Mouse (Mus musculus): ENCODE data around the gene Dclk3. TPM values are rescaled to one million over a fixed set of nuclear protein-coding genes. Genes with fewer than 3 reads are reported as not detected.

Gene Dclk3
- polyA plus RNA-seq, 1 experiment = 0.09 TPM

- WGBS = 92% methylated on average over 2 of the region's 2 CpGs
- Histone ChIP-seq H3K36me3 (ENCODE audit: control insufficient read depth, insufficient read depth, low read length) (no peaks in the 10 kb centered on the region), H3K4me3 (ENCODE audit: control insufficient read depth, insufficient read depth, low read length) (no peak overlapping the region), H3K27ac (ENCODE audit: control insufficient read depth, insufficient read depth, low read length) (no peak overlapping the region), H3K4me1 (replicated peaks; ENCODE audit: control insufficient read depth, insufficient read depth, low read length) (no peaks in the 10 kb centered on the region), H3K27me3 (ENCODE audit: control insufficient read depth, insufficient read depth, low read length) (no peaks in the 10 kb centered on the region)
- TF ChIP-seq CTCF (IDR thresholded peaks at IDR 0.05; ENCODE audit: borderline replicate concordance, control insufficient read depth, extremely low read depth, insufficient read depth, low read length, poor library complexity) (no peak), POLR2A (IDR thresholded peaks at IDR 0.05; ENCODE audit: control insufficient read depth, extremely low read depth, insufficient read depth, low read length, poor library complexity) (no peak)
- no peak for DNase-seq
Measured at GRCm38 (mm10) chr9:111446204-111446603, 7.3 kb downstream of the Dclk3 start.

- H3K36me3 ChIP-seq (ENCODE audit: control insufficient read depth, insufficient read depth, low read length) = no peaks in the 10 kb centered on the region
- no peak overlapping the region for H3K4me3 ChIP-seq (ENCODE audit: control insufficient read depth, insufficient read depth, low read length)
- H3K27ac ChIP-seq (ENCODE audit: control insufficient read depth, insufficient read depth, low read length) = no peak overlapping the region
- H3K4me1 ChIP-seq (replicated peaks; ENCODE audit: control insufficient read depth, insufficient read depth, low read length) = 0 out of 2 replicates have a peak, but pooled peaks cover under 1% of the 10 kb centered on the region
- no peak for DNase-seq
- TF ChIP-seq POLR2A (IDR thresholded peaks at IDR 0.05; ENCODE audit: control insufficient read depth, extremely low read depth, insufficient read depth, low read length, poor library complexity) = no peak
- no peak for TF ChIP-seq CTCF (IDR thresholded peaks at IDR 0.05; ENCODE audit: borderline replicate concordance, control insufficient read depth, extremely low read depth, insufficient read depth, low read length, poor library complexity)
- no peaks in the 10 kb centered on the region for H3K27me3 ChIP-seq (ENCODE audit: control insufficient read depth, insufficient read depth, low read length)
- 93% methylated on average over 2 of the region's 2 CpGs for WGBS
Measured at GRCm38 (mm10) chr9:111448976-111449375, 10.1 kb downstream of the Dclk3 start.

- H3K4me3 ChIP-seq (ENCODE audit: control insufficient read depth, insufficient read depth, low read length) = no peak overlapping the region
- H3K27ac ChIP-seq (ENCODE audit: control insufficient read depth, insufficient read depth, low read length) = no peak overlapping the region
- no peaks in the 10 kb centered on the region for H3K27me3 ChIP-seq (ENCODE audit: control insufficient read depth, insufficient read depth, low read length)
- 61% methylated on average over 5 of the region's 5 CpGs for WGBS
- H3K4me1 ChIP-seq (replicated peaks; ENCODE audit: control insufficient read depth, insufficient read depth, low read length) = 0 out of 2 replicates have a peak, but pooled peaks cover 2% of the 10 kb centered on the region
- TF ChIP-seq POLR2A (IDR thresholded peaks at IDR 0.05; ENCODE audit: control insufficient read depth, extremely low read depth, insufficient read depth, low read length, poor library complexity) (no peak), CTCF (IDR thresholded peaks at IDR 0.05; ENCODE audit: borderline replicate concordance, control insufficient read depth, extremely low read depth, insufficient read depth, low read length, poor library complexity) (no peak)
- H3K36me3 ChIP-seq (ENCODE audit: control insufficient read depth, insufficient read depth, low read length) = no peaks in the 10 kb centered on the region
- DNase-seq = no peak
Measured at GRCm38 (mm10) chr9:111449880-111450279, 11.0 kb downstream of the Dclk3 start.

GRCm38 (mm10) chr9:111450853-111451404 lies 12.0 kb downstream of the Dclk3 start:
- Histone ChIP-seq H3K4me1 (replicated peaks; ENCODE audit: control insufficient read depth, insufficient read depth, low read length) (0 out of 2 replicates have a peak, but pooled peaks cover 2% of the 10 kb centered on the region), H3K27ac (ENCODE audit: control insufficient read depth, insufficient read depth, low read length) (no peak overlapping the region), H3K27me3 (ENCODE audit: control insufficient read depth, insufficient read depth, low read length) (no peaks in the 10 kb centered on the region), H3K36me3 (ENCODE audit: control insufficient read depth, insufficient read depth, low read length) (no peaks in the 10 kb centered on the region), H3K4me3 (ENCODE audit: control insufficient read depth, insufficient read depth, low read length) (no peak overlapping the region)
- 94% methylated on average over 12 of the region's 12 CpGs for WGBS
- no peak for DNase-seq
- TF ChIP-seq POLR2A (IDR thresholded peaks at IDR 0.05; ENCODE audit: control insufficient read depth, extremely low read depth, insufficient read depth, low read length, poor library complexity) (no peak), CTCF (IDR thresholded peaks at IDR 0.05; ENCODE audit: borderline replicate concordance, control insufficient read depth, extremely low read depth, insufficient read depth, low read length, poor library complexity) (no peak)

GRCm38 (mm10) chr9:111453895-111454294 lies 15.0 kb downstream of the Dclk3 start:
- no peak for DNase-seq
- H3K27me3 ChIP-seq (ENCODE audit: control insufficient read depth, insufficient read depth, low read length) = no peaks in the 10 kb centered on the region
- TF ChIP-seq POLR2A (IDR thresholded peaks at IDR 0.05; ENCODE audit: control insufficient read depth, extremely low read depth, insufficient read depth, low read length, poor library complexity) (no peak), CTCF (IDR thresholded peaks at IDR 0.05; ENCODE audit: borderline replicate concordance, control insufficient read depth, extremely low read depth, insufficient read depth, low read length, poor library complexity) (no peak)
- WGBS = 14% methylated on average over 3 of the region's 3 CpGs
- 0 out of 2 replicates have a peak, but pooled peaks cover 2% of the 10 kb centered on the region for H3K4me1 ChIP-seq (replicated peaks; ENCODE audit: control insufficient read depth, insufficient read depth, low read length)
- H3K4me3 ChIP-seq (ENCODE audit: control insufficient read depth, insufficient read depth, low read length) = no peak overlapping the region
- no peak overlapping the region for H3K27ac ChIP-seq (ENCODE audit: control insufficient read depth, insufficient read depth, low read length)
- no peaks in the 10 kb centered on the region for H3K36me3 ChIP-seq (ENCODE audit: control insufficient read depth, insufficient read depth, low read length)

- no peak for DNase-seq
- H3K4me3 ChIP-seq (ENCODE audit: control insufficient read depth, insufficient read depth, low read length) = no peak overlapping the region
- H3K27me3 ChIP-seq (ENCODE audit: control insufficient read depth, insufficient read depth, low read length) = no peaks in the 10 kb centered on the region
- 0 out of 2 replicates have a peak, but pooled peaks cover 2% of the 10 kb centered on the region for H3K4me1 ChIP-seq (replicated peaks; ENCODE audit: control insufficient read depth, insufficient read depth, low read length)
- TF ChIP-seq CTCF (IDR thresholded peaks at IDR 0.05; ENCODE audit: borderline replicate concordance, control insufficient read depth, extremely low read depth, insufficient read depth, low read length, poor library complexity) (no peak), POLR2A (IDR thresholded peaks at IDR 0.05; ENCODE audit: control insufficient read depth, extremely low read depth, insufficient read depth, low read length, poor library complexity) (no peak)
- 90% methylated on average over 10 of the region's 10 CpGs for WGBS
- no peaks in the 10 kb centered on the region for H3K36me3 ChIP-seq (ENCODE audit: control insufficient read depth, insufficient read depth, low read length)
- H3K27ac ChIP-seq (ENCODE audit: control insufficient read depth, insufficient read depth, low read length) = no peak overlapping the region
Measured at GRCm38 (mm10) chr9:111457176-111457935, 18.5 kb downstream of the Dclk3 start.
